In the genomic region with DNA sequence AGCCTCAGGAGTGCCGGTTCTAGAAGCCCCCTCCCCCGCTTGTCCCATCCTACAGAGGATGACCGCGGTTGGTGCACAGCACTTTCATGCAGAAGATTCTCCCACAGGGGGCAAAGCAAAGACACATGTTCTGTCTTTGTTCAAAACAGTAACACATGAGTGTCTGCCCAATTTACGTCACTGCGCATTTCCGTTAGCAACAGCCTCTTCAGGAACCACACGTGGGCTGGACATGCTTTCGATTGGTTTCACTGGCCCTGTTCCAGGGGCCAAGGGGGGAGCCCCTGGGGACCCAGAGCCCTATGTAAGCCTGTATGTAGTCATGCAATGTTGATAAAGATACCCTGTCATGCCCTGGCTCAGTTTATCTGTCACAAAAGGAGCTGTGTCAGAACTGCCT, we compare ENCODE assay signal across 24 mouse cellular contexts.
DNase-seq lines count a peak whose midpoint lies in the region; ATAC-seq and TF ChIP-seq lines count a peak whose summit lies in the region.
"Had no signal": no experiment of that assay in that cellular context is flagged by ENCODE, and none has a peak within 500 bp of the region (broad histone marks: within the 10 kb centered on the region; RNA-seq: fewer than 3 reads in every experiment).

No protein-coding gene starts in this region.

- dilution Hi-C loops in CH12.LX (cut with MboI; ENCODE audit: extremely low pct_ligation_motif_present, extremely low pct_unique_long_range_greater_than_20kb, low sequenced_read_pairs), result no loop called here

- in situ Hi-C loops in CH12.LX (cut with MboI; ENCODE audit: low pct_ligation_motif_present, low pct_unique_long_range_greater_than_20kb, low sequenced_read_pairs), result no loop called here

- no peak for TF ChIP-seq RAD21 in CH12.LX (IDR thresholded peaks at IDR 0.05; ENCODE audit: low read depth, low read length)

- TF ChIP-seq POLR2A in CH12.LX (IDR thresholded peaks at IDR 0.05; ENCODE audit: low read depth, low read length), result no peak
- TF ChIP-seq POLR2A in limb, embryonic 14.5 days (IDR thresholded peaks at IDR 0.05; ENCODE audit: borderline replicate concordance, extremely low read depth, insufficient read depth, insufficient read length), result no peak

- H3K4me1 ChIP-seq in CH12.LX (ENCODE audit: control insufficient read depth in 1 of 2, insufficient read depth in 2 of 2), result peaks cover 5 to 6% of the 10 kb centered on the region in 2 experiments; a peak in 2 of 4 replicates
- peaks cover 28% of the 10 kb centered on the region for H3K4me1 ChIP-seq in embryonic facial prominence, embryonic 15.5 days
- peaks cover 9% of the 10 kb centered on the region for H3K4me1 ChIP-seq in limb, embryonic 14.5 days (ENCODE audit: control insufficient read depth, insufficient read depth, low read length)
- H3K4me1 ChIP-seq: forebrain, embryonic 13.5 days; heart, embryonic 12.5 days; midbrain, embryonic 15.5 days had no signal

- peaks cover 21% of the 10 kb centered on the region for H3K27me3 ChIP-seq in CH12.LX (replicated peaks)
- no peaks in the 10 kb centered on the region for H3K27me3 ChIP-seq in embryonic facial prominence, embryonic 15.5 days
- H3K27me3 ChIP-seq in limb, embryonic 14.5 days (ENCODE audit: control insufficient read depth, insufficient read depth, low read length), result no peaks in the 10 kb centered on the region
- H3K27me3 ChIP-seq: forebrain, embryonic 13.5 days; heart, embryonic 12.5 days; midbrain, embryonic 15.5 days; neural tube, embryonic 12.5 days had no signal

- no peak overlapping the region for H3K9ac ChIP-seq in CH12.LX (ENCODE audit: insufficient read depth, low read depth)
- no peak overlapping the region for H3K9ac ChIP-seq in embryonic facial prominence, embryonic 15.5 days
- H3K9ac ChIP-seq in limb, embryonic 14.5 days (ENCODE audit: low read depth, low read length, severe bottlenecking), result no peak overlapping the region
- H3K9ac ChIP-seq: forebrain, embryonic 13.5 days; heart, embryonic 12.5 days; hindbrain, embryonic 14.5 days; midbrain, embryonic 15.5 days; neural tube, embryonic 12.5 days had no signal

- H3K79me2 ChIP-seq in CH12.LX (replicated peaks; ENCODE audit: control insufficient read depth, extremely low read depth, insufficient read depth, poor library complexity, severe bottlenecking), result no peaks in the 10 kb centered on the region

- WGBS in embryonic facial prominence, embryonic 15.5 days, result 39% methylated on average over 9 of the region's 9 CpGs
- WGBS in limb, embryonic 14.5 days, result 29% methylated on average over 9 of the region's 9 CpGs

- H3K27ac ChIP-seq in CH12.LX (ENCODE audit: insufficient read depth, low read depth), result no peak overlapping the region
- H3K27ac ChIP-seq in embryonic facial prominence, embryonic 15.5 days (replicated peaks), result peak overlapping the region; percentile 63
- peak overlapping the region; percentile 58; the same call in 1 of the 2 replicates for H3K27ac ChIP-seq in limb, embryonic 14.5 days (replicated peaks; ENCODE audit: low read depth, low read length)
- H3K27ac ChIP-seq: forebrain, embryonic 13.5 days; hindbrain, embryonic 14.5 days; midbrain, embryonic 15.5 days; neural tube, embryonic 12.5 days had no signal

- no peak for TF ChIP-seq EP300 in CH12.LX (IDR thresholded peaks at IDR 0.05; ENCODE audit: low read length)

- H3K4me3 ChIP-seq in CH12.LX (replicated peaks in 1 of 3; ENCODE audit: low read depth in 2 of 3, low read length in 2 of 3, poor library complexity in 1 of 3), result no peak overlapping the region
- no peak overlapping the region for H3K4me3 ChIP-seq in embryonic facial prominence, embryonic 15.5 days (replicated peaks)
- no peak overlapping the region for H3K4me3 ChIP-seq in limb, embryonic 14.5 days (replicated peaks; ENCODE audit: low read length)
- H3K4me3 ChIP-seq: erythroblast, embryonic 14.5 days; forebrain, embryonic 13.5 days; heart, embryonic 12.5 days; midbrain, embryonic 15.5 days; neural tube, embryonic 12.5 days had no signal

- DNase-seq in CH12.LX (ENCODE audit: extremely low read depth), result peak; percentile 29
- DNase-seq in NIH3T3 (ENCODE audit: low read depth), result peak; percentile 61
- DNase-seq in limb, embryonic 14.5 days (ENCODE audit: low spot score), result no peak
- DNase-seq in lung, postnatal 36 days, result no peak
- DNase-seq in layer of hippocampus, adult 9-10 months (ENCODE audit: low spot score), result no peak
- no peak for DNase-seq in right cerebral cortex, postnatal 36 days (ENCODE audit: low spot score in 2 of 2)
- DNase-seq: cerebellum, adult 18-20 months; cerebellum, postnatal 25 days; heart, postnatal 36 days; kidney, adult 9 months; kidney, postnatal 36 days; liver; spleen, adult 18-20 months; thymus, postnatal 4 days had no signal

- H3K4me2 ChIP-seq in CH12.LX (ENCODE audit: insufficient read depth, low read depth, poor library complexity, severe bottlenecking), result peak overlapping the region; percentile 38; the same call in 1 of the 2 replicates
- no peak overlapping the region for H3K4me2 ChIP-seq in embryonic facial prominence, embryonic 15.5 days (replicated peaks)
- H3K4me2 ChIP-seq in limb, embryonic 14.5 days (replicated peaks; ENCODE audit: low read depth, low read length, severe bottlenecking), result no peak overlapping the region
- H3K4me2 ChIP-seq: forebrain, embryonic 13.5 days; heart, embryonic 12.5 days; hindbrain, embryonic 14.5 days; midbrain, embryonic 15.5 days; neural tube, embryonic 12.5 days had no signal

- no peak for ATAC-seq in embryonic facial prominence, embryonic 15.5 days (ENCODE audit: insufficient number of reproducible peaks, low FRiP score, low TSS enrichment, low read depth)
- ATAC-seq in limb, embryonic 14.5 days (ENCODE audit: low FRiP score, low read depth), result no peak
- ATAC-seq: CD4-positive, CD25-positive, alpha-beta regulatory T cell, adult 4 months; forebrain, embryonic 13.5 days; lung, postnatal 0 days; midbrain, embryonic 15.5 days had no signal

- H3K36me3 ChIP-seq in CH12.LX (replicated peaks in 1 of 2; ENCODE audit: control insufficient read depth in 1 of 2, insufficient read depth in 1 of 2, low read length in 1 of 2), result no peaks in the 10 kb centered on the region
- H3K36me3 ChIP-seq in embryonic facial prominence, embryonic 15.5 days, result no peaks in the 10 kb centered on the region
- no peaks in the 10 kb centered on the region for H3K36me3 ChIP-seq in limb, embryonic 14.5 days (ENCODE audit: control insufficient read depth, insufficient read depth, low read length)
- H3K36me3 ChIP-seq: G1E; heart, embryonic 12.5 days; midbrain, embryonic 15.5 days; neural tube, embryonic 12.5 days had no signal

- H3K9me3 ChIP-seq in CH12.LX (replicated peaks; ENCODE audit: low read length), result peaks cover 2% of the 10 kb centered on the region
- no peaks in the 10 kb centered on the region for H3K9me3 ChIP-seq in embryonic facial prominence, embryonic 15.5 days (replicated peaks)
- no peaks in the 10 kb centered on the region for H3K9me3 ChIP-seq in limb, embryonic 14.5 days (ENCODE audit: control insufficient read depth, low read length)
- H3K9me3 ChIP-seq: forebrain, embryonic 13.5 days; G1E; heart, embryonic 12.5 days; midbrain, embryonic 15.5 days; neural tube, embryonic 12.5 days had no signal

- no peak for TF ChIP-seq CTCF in CH12.LX (conservative IDR thresholded peaks at IDR 0.05 in 1 of 2, IDR thresholded peaks at IDR 0.05 in 1 of 2; ENCODE audit: low read depth in 2 of 2, low read length in 2 of 2)

TF ChIP-seq in CH12.LX, 34 proteins besides CTCF, POLR2A, EP300 and RAD21 (continues in another document):
- TF ChIP-seq IRF4 (IDR thresholded peaks at IDR 0.05; ENCODE audit: low read depth, low read length) (peak; percentile 16; the same call in 1 of the 2 replicates), POLR2AphosphoS2 (IDR thresholded peaks at IDR 0.05; ENCODE audit: low read depth, low read length) (no peak), SIN3A (IDR thresholded peaks at IDR 0.05; ENCODE audit: low read length) (no peak), MAFK (IDR thresholded peaks at IDR 0.05; ENCODE audit: insufficient replicate concordance, low read length) (no peak), TCF12 (IDR thresholded peaks at IDR 0.05; ENCODE audit: low read depth, low read length) (no peak; the same call in 1 of the 2 replicates), NRF1 (IDR thresholded peaks at IDR 0.05; ENCODE audit: low read depth, low read length) (no peak), JUND (conservative IDR thresholded peaks at IDR 0.05; ENCODE audit: low read depth, low read length) (no peak), USF2 (conservative IDR thresholded peaks at IDR 0.05; ENCODE audit: low read depth, low read length) (no peak), USF1 (IDR thresholded peaks at IDR 0.05; ENCODE audit: low read depth, low read length) (no peak), ELF1 (IDR thresholded peaks at IDR 0.05; ENCODE audit: low read depth, low read length) (no peak), TBP (conservative IDR thresholded peaks at IDR 0.05; ENCODE audit: low read depth, low read length) (no peak), BHLHE40 (IDR thresholded peaks at IDR 0.05; ENCODE audit: low read depth, low read length) (peak; percentile 77), MEF2A (IDR thresholded peaks at IDR 0.05; ENCODE audit: borderline replicate concordance, low read depth, low read length) (no peak), ZMIZ1 (IDR thresholded peaks at IDR 0.05; ENCODE audit: low read depth, low read length) (no peak), MXI1 (IDR thresholded peaks at IDR 0.05; ENCODE audit: low read depth, low read length) (0 out of 2 replicates have a peak, but pooled peaks have one; percentile 45), KAT2A (IDR thresholded peaks at IDR 0.05; ENCODE audit: insufficient replicate concordance, low read length) (no peak), JUN (IDR thresholded peaks at IDR 0.05; ENCODE audit: insufficient read depth, low read depth, low read length) (no peak), NELFE (IDR thresholded peaks at IDR 0.05; ENCODE audit: low read depth, low read length) (no peak), MAX (IDR thresholded peaks at IDR 0.05; ENCODE audit: low read length) (peak; percentile 56; the same call in 1 of the 2 replicates), RCOR1 (conservative IDR thresholded peaks at IDR 0.05; ENCODE audit: low read depth, low read length) (no peak), HCFC1 (IDR thresholded peaks at IDR 0.05; ENCODE audit: low read depth, low read length) (no peak), GABPA (IDR thresholded peaks at IDR 0.05; ENCODE audit: insufficient replicate concordance, low read depth, low read length) (no peak), MAZ (IDR thresholded peaks at IDR 0.05; ENCODE audit: low read depth, low read length) (no peak), CHD2 (IDR thresholded peaks at IDR 0.05; ENCODE audit: low read length) (no peak), ZNF384 (IDR thresholded peaks at IDR 0.05; ENCODE audit: low read depth, low read length) (no peak), ETS1 (conservative IDR thresholded peaks at IDR 0.05; ENCODE audit: low read depth, low read length) (peak; percentile 45; the same call in 1 of the 2 replicates), CHD1 (IDR thresholded peaks at IDR 0.05; ENCODE audit: low read depth, low read length) (no peak), ZKSCAN1 (IDR thresholded peaks at IDR 0.05; ENCODE audit: borderline replicate concordance, low read depth, low read length) (no peak)

Comparison
In these comparisons a context has a peak if more than half of its experiments do, and no peak if none do; other contexts are left out.
1. DNase-seq: peak in CH12.LX (single experiment) and NIH3T3 (single experiment); none in limb, embryonic 14.5 days (single experiment), lung, postnatal 36 days (single experiment), layer of hippocampus, adult 9-10 months (single experiment) and right cerebral cortex, postnatal 36 days (0 of 2).